Mouse (Mus musculus) spleen, adult 18-20 months (tissue): Measurements from ENCODE around the gene Cyth1.

Source experiments
- DNase-seq, 2 experiments: peaks; one replicate each; pipeline ENCODE4 v3.0.0; 2022; ENCODE audit warnings: mixed read lengths in 2 of 2

Cyth1 gene

DNA sequence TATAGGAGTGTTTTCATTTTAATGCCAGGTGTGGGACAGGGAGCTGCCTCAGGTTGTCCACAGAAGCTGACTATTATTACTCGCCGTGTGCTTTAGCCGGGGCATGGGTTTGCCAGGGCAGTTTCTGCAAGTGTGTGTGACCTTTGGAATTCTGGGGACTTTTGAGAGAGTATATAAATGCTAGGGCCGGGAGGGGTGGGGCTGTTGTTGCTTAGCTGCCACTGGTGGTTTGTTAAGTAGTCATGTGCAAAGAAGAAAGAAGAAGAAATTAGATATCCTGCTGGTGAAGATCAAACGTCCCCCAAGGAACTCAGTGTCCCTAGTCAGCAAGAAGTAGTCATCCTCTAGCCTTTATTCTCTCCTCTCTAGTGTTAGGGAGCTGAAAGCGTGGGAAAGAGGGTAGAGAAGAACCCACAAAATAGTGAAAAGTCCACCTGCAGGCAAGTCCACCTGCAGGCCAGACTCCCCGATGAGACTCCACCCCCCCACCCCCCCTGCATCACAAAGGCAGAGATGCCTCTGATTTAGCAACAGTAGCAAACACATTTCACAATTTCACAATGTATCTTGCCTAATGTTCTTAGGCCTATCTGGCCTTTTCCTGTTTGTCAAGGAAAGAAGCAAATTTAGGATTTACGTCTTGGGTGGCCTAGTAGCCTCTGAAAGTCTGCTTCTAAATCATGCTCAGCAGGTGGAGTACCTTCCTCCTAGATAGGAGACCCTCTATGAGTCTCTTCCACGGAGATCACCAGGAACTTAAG lies 100.3 kb downstream of the Cyth1 start:
- no peak for DNase-seq

DNA sequence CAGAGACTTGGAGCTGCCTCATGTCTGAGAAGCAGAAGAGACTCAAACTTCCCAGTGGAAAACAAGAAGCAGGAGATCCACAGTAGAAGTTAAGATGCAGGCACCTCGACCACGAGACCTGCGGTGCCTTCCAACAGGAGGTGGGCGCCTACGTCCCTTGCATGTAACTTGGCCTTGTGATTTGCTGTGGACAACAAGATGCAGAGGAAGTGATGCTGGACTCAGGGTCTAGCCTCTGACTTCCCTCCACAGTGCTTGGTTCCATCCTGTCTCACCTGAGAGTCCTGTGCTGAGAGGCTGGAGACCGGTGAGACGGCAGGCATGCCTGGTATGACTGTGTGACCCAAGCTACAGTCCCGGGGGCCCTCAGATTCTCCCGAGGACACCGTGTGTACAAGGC lies 101.9 kb downstream of the Cyth1 start:
- DNase-seq = peak in 1 of 2 experiments; percentile 39

DNA sequence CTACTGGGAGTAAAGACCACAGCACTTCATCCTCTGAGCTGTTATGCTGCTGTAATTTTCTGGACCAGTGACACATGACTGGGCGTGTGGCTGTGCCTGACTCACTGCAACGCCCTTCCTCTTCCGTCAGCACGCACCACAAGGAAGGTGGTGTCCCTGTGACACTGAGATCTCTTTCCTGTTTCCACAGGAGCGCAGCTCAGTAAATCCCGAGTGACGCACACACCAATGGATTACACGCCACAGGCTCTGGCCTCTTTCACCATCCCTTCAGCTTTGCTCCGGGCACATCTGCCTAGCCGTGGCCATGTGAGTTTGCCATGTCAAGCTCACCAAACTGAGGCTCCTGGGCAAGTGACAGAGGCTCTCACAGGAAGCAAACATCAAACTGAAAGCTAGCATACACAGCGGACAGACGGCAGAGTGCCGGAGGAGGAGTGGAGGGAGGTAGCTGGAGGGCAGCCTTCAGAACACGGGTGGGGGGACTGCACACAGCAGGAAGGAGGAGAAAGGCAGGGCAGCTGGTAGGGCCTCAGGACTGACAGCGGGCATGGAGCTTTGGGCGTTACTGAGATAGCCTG lies 102.5 kb downstream of the Cyth1 start:
- DNase-seq = peak; percentile 69 to 75

DNA sequence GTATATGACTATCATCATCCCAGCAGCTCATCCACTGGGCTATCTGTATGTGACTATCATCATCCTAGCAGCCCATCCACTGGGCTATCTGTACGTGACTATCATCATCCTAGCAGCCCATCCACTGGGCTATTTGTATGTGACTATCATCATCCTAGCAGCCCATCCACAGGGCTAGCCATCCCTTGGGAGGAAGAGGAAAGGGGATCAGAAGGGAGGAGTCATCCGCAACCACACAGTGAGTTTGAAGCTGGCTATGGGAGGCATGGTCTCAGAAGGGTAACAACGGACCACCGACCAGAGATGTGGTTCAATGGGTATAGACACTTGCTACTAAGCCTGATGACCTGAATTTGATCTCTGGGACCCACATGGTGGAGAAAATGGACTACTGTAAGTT lies 103.3 kb downstream of the Cyth1 start:
- no peak for DNase-seq

DNA sequence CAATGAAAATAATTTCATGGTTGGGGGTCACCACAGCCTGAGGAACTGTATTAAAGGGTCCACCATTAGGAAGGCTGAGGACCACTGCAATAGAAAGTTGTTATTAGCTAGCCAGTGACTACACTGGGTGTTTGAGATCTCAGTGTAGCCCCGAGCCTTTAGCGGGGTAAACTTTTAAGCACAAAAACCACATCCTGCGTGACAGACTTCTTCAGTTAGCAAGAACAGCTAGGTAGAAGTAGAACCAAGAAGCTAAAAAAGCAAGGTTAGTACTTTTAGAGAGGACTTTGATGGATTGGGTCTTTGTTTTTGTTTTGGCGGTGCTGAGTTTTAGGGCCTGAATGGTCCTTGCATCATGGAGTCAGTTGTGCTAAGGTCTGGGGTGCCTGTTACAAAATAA lies 104.7 kb downstream of the Cyth1 start:
- DNase-seq = no peak

DNA sequence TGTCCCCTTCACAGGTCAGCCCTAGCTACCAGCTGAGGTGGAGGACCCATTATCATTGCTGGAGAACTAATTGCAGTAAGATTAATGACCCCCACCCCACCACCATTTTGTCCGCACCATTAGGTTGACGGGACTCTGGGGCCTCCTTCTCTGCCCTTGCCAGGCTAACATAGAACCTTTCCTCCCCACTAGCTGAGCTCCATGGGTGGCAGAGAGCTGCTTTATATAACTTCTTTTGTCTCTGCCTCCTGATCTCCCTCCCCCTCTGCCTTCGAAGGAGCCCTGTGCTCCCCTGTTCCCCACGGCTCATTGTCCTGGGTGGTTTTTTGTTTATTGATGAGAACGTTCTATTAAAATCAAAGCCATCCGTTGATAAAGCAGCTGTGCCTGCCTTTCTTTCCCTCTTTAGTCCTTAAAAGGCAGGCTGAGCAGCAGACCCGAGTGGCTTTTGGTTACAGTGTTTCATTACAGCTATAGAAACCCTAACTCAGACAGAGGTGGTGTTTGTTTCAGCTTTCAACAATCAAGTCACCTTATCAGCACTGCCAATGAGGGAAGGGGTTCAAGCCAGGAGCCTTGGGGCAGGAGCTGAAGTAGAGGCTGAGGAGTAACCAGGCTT lies 105.7 kb downstream of the Cyth1 start:
- DNase-seq = no peak

DNA sequence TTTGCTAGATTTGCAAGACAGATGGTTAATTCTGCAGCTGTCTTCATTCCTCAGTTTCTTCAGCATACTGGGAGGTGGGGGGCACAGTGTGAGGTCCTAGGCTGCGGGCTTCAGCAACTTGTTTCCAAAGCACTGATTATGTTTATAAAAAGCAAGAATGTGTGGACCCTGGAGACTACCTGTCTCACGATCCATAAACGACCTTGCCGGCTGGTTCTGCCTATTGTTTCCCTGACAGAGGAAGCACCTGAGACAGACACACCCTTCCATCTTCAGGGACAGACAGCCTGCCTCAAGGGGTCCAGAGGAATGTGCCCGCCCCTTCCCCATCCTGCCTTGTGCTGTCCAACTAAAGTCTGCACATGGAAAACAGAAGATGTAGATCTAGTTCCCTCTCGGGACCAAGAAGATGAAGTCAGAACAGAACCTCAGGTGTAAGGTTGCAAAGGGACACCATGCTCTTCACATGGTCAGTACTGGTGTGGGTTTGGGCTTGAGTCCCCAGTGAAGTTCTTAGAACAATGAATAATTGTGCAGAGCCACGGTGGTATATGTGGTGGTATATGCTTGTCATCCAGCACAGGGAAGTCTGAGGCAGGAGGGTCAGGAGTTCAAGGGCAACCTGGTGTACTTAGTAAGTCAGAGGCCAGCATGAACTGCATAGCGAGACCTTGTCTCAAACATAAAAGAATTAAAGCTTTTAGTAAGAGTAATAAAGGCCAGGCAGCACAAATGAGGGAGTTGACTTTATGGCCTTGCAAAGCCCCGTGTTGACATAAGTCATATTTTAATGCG lies 107.4 kb downstream of the Cyth1 start:
- no peak for DNase-seq

DNA sequence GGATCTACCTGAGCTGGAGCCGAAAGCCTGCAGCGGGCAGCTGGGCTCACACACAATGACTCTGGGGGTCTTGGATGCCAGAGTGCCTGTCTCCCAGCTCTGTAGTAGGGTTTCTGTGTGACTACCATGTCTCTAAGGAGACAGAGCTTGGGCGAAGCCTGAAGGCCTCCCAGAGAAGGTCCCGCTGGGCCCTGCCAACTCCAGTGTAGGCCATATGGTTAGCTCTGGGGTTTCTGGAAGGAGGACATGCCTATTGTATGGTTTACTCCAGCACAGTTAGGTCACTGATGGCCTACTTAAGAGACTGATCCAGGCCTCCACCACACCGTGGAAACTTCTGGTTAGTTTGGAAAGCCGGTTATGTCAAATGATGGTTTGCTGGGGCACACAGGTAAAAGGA lies 110.0 kb downstream of the Cyth1 start:
- DNase-seq = no peak

DNA sequence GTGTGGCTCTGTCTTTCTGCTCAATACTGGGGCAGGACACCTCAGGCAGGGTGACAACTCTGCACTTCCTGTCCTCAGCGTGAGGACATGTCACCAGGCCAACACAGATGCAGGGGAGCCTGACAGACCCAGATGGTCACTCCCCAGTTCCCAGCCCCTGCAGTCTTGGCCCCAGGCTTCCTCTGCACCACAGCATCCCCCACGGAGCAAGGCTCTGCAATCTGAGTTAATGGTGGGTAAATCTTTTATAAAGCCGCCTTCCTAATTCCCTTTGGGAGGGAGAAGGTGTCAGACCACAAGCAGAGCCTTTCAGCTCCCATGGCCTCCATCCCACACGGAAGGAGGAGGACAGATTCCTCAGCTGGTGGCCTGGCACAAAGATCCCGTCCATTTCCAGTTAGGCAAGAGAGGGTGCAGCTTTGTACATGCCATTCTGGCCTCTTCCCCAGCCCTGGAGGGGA lies 112.2 kb downstream of the Cyth1 start:
- no peak for DNase-seq

DNA sequence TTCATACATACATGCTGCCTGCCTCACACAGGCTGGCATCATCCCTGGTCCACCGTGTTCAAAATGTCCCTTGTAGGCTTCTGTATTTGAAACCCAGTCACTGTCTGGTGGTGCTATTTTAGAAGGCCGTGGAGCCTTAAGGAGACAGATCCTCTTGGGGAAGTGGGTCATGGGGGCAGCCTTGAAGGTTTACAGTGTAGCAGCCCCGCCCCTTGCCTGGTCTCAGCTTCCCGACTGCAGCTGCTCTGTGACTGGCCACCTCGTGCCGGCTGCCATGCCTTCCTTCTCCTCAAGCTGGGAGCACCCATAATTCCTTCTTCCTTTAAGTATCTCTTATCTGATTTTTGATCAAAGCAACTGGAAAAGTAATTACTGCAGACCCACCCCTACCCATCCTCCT lies 113.1 kb downstream of the Cyth1 start:
- DNase-seq = no peak

DNA sequence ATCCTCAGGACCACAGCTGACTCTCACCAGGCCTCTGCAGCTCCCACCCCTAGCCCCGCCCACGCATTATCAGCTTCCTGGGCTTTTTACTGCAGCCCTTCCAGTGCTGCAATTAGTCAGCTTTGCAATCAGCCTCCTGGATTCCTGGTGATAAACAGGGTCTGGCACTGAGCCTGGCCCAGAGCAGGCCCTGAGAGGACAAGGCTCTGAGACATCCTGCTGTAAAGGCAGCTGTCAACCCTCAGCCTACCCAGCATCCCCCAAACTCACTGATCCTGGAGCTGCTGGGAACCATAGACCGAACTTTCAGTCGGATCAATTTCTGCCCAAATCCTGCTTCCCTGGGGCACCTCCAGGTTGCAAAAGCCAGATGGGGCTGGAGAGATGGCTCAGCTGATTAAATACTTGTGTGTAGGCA lies 114.6 kb downstream of the Cyth1 start:
- no peak for DNase-seq

DNA sequence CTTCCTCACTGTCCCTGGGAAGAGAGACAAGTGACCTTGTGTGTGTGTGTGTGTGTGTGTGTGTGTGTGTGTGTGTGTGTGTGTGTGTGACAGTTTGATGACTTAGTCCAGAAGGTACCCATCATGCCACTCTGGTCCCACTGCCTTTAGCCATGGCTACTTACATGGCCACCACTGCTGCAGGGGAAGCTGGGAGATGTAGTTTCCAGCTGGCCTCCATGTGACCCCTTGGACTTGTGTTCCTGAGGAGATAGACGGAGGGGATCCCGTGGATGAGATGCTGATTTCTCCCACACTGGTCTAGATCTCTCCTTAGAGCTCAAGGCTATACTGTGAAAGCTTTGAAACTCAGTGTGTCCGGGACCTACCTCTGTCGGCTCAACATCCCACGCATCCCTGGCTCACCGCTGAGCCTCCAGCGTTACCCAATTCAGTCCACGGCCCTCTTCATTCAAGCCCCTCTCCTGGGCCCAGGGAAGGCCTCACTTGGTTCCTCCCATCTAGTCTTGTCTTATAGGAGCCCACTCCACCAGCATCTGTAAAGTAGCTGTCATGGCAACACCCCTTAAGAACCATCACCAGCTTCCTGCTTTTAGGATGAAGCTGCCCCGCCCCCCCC lies 115.2 kb downstream of the Cyth1 start:
- no peak for DNase-seq

DNA sequence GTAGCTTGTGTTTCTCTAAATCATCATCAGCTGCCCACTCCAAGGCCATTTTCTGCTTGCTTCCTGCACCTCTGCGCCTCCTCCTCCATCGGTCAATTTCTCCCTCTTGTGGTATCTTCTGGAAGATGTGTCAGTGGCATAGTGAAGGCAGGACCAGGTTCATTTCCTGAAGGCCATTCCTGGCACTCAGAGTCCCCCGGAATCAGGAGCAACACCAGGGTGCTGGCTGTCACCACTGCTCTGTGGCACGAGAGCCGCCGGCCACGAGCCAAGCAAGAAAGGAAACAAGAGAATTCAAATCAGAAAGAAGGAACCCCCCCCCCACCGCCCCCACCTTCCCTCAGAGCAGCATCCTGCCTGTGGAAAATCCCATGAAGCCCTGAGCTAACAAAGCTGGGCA lies 116.3 kb downstream of the Cyth1 start:
- DNase-seq = no peak

DNA sequence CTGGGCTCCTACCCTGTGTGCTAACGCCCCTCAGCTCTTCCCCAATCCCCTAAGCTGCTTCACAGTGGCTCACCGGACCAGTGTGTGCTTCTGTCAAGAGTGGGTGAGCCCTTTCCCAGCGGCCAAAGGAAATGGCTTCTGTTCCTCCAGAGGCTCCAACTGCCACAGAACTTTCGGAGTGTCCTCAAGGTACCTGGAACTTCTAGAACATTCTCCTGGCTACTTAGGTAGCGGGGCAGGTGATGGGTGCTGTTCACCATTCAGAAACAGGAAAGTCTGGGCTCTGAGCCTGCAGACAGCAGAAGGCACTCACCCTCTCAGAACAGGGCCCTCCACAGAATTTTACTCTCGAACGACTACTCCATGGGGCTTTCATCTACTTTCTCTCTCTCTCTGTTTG lies 117.9 kb downstream of the Cyth1 start, which contains the start of gene Dnah17:
TSS of gene Dnah17 (minus strand) at position 101 of the 400 bp plus-strand sequence.
- DNase-seq = no peak

DNA sequence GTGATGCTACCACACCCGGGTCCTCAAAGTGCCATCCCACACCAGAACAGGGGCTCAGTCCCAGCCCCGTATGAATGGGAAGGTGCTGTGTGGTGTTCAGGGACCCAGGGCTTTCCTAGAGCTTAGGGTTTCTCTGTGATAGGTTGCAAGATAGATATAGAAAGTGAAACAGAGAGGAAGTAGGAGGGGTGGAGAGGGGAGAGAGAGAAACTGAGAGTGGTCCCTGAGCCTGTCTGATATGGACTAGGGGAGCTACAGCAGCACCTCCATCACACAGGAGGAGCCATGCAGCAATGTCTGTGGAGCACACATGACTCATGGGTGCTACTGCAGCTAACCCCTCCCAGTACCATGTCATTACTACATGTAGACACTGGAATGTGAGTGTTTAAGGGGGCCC lies 118.6 kb downstream of the Cyth1 start:
- no peak for DNase-seq

DNA sequence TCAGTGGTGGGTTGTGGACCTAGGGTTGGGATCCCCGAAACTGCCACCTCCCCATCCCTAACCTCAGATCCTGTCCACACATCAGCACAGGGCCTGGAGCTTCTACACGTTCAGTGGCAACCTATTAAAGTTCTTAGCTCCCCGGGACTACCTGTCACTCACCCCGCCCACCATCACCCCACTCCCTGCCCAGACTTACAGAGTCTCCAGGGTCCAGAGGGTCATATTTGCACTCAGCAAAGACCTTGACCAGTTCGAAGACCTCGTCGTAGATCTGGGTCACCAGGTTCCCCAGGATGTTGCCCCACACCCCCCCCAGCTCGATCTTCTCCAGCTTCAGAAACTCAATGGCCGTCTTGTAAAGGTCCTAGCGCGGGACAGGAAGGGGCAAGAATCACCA lies 126.8 kb downstream of the Cyth1 start:
- no peak for DNase-seq

DNA sequence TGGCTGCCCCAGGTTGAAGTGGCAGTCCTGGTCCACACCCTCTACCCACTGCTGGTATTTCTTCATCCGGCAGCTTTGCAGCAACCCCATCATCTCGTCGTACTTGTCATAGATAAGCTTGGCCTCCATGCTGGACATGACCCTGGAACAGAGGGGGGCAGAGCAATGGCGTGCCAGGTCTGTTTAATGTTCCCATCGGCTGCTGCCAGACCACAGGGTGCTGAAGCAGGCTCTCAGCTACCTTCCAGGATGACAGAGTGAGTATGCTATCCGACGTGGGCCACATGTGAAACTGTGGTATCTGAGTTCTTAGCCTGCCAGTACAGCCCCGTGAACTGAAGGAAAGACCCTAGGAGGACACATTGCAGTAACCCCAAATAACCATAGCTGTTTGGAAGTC lies 129.6 kb downstream of the Cyth1 start:
- no peak for DNase-seq

DNA sequence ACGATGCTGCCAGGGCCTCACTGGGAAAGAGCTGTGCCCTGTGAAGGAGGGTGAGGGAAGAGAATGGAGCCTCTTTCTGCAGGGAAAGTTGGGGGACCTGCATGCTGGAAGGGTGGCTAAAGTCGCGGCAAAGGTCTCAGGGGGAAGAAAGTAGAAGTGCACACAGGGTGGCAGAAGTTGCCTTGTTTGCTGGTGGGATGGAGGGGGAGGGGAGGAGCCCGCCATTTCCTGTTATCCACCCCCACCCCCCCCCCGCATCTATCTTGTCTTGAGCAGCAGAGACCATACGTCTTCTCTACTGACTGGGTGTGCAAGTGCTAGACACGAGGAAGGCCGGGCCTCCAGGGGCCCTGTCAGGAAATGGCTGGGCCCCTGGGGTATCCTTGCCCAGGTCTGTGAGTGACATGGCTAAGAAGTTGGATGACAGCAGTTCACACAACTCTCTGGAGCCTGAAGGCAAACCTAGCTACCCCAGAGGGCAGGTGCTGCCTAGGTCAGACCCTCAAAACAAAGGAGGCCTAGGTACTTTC lies 133.7 kb downstream of the Cyth1 start:
- DNase-seq = peak; percentile 18 to 23

DNA sequence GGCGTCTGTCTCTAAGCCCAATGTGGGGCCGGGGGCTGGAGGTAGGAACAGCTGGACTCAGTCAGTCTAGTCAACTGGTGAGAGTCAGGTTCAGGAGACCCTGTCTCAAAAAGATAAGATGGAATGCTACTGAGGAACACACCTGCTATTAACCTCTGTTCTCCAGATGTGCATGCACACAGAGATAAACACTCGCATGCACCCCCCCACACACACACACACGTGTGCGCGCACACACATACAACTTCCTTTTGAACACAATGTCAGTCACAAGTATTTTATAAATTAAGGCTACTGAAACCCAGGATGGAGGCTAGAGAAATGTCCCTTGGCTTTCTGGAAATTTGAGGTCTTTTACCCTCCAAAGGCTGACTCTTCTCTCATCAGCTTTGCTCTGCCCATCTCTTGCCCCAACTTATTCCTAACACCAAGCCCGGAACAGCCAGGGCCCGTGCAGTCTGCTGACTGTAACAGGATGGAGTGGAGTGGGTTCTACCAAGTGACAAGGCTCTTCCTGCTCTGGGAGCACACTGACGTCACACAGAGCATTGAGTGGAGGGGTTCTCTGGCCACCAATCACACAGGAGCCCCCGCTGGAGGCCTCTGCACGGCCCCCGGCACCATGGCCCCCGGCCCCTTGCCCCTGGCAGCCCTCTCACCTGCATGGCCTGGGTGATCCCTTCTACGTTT lies 134.7 kb downstream of the Cyth1 start:
- no peak for DNase-seq

DNA sequence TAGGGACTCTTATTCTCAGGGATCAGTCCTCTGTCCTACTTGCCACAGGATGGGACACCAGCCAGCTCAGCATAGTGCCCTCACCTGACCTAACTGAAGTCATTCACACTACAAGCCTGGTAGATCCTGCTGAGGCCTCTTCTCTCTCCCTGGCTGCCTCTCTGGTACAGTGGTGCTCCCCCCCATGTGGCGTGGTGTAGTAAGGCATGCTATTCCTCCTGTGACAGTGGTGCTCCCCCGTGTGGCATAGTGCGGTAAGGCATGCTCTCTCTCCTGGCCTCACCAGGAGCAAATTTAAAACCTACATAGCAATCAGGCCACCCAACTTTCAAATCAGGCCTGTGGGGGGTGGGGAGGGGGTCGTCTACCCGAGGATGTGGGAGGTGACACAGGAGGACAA lies 144.4 kb downstream of the Cyth1 start:
- peak; percentile 65 to 83 for DNase-seq

DNA sequence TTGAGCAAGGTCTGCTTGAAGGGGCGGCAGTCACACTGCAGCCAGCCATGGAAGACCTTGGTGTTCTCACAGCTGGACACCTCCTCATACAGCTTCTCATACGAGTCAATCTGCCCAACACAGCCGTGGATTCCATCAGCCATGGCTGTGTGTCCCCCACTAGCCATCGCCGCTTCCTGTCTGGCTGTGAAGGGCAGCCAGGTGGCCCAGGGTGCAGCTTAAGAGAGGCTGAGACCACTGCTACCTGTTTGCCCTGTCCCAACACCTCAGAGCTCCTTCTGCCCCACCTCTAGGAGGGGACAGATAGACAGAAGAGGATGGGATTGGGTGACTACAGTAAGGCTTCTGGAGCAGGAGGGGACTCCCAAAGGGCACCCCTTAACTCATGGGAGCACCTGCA lies 145.0 kb downstream of the Cyth1 start:
- DNase-seq = peak in 1 of 2 experiments; percentile 17

DNA sequence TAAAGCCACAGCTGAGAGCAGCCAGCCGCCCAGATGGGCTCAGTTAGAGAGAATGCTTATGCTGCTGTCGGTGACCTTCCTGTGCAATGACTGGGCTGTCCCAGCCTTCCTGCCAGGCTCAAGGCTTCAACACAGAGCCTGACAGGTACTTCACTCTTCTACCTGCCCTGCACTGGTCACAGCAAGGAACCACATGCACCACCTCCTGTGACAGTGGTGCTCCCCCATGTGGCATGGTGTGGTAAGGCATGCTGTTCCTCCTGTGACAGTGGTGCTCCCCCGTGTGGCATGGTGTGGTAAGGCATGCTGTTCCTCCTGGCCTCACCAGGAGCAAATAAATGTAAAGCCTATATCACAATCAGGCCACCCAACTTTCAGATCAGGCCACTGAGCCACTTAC lies 145.6 kb downstream of the Cyth1 start:
- DNase-seq = peak; percentile 75 to 94
